Mouse (Mus musculus) forebrain, embryonic 12.5 days (tissue): ENCODE measurements around the gene Riox2. TPM values are rescaled to one million over a fixed set of nuclear protein-coding genes. Genes with fewer than 3 reads are reported as not detected.
"Not testable (repeated sequence)": the region's sequence is repeated elsewhere in the genome, so short reads cannot be mapped to it uniquely, and the experiment has no call there.

Experiments
- ATAC-seq: fragments of 200-750 bp; cut with Nextera tagmentation; 2 replicates; pipeline ENCODE4 v1.8.0; 2017; ENCODE audit warnings: moderate TSS enrichment; ENCODE audit not compliant: low FRiP score
- H3K27ac ChIP-seq: fragments of 300-500 bp; sonication (generic); 2 replicates; pipeline ENCODE4 v1.5.1; 2016; ENCODE audit warnings: mild to moderate bottlenecking
- H3K27me3 ChIP-seq: fragments of 300-500 bp; sonication (generic); 2 replicates; pipeline ENCODE4 v1.6.1; 2016; ENCODE audit warnings: mild to moderate bottlenecking
- H3K36me3 ChIP-seq: fragments of 300-500 bp; sonication (generic); replicated peaks from 2 replicates; pipeline ENCODE4 v1.6.1; 2016; ENCODE audit warnings: mild to moderate bottlenecking
- H3K4me1 ChIP-seq: fragments of 300-500 bp; sonication (generic); 2 replicates; pipeline ENCODE4 v1.6.1; 2016
- H3K4me2 ChIP-seq: fragments of 300-500 bp; sonication (generic); 2 replicates; pipeline ENCODE4 v1.6.1; 2016; ENCODE audit warnings: mild to moderate bottlenecking, moderate library complexity
- H3K4me3 ChIP-seq: fragments of 300-500 bp; sonication (generic); replicated peaks from 2 replicates; pipeline ENCODE4 v1.5.1; 2016; ENCODE audit warnings: mild to moderate bottlenecking
- H3K9ac ChIP-seq: fragments of 300-500 bp; sonication (generic); 2 replicates; pipeline ENCODE4 v1.6.1; 2016; ENCODE audit warnings: mild to moderate bottlenecking
- H3K9me3 ChIP-seq: fragments of 300-500 bp; sonication (generic); 2 replicates; pipeline ENCODE4 v1.6.1; 2016
- WGBS: fragments of 180-500 bp; shearing (Covaris S2); methylation state at CpG from one replicate; pipeline ENCODE4 v1.1.7; 2016; 5-methylcytosine and 5-hydroxymethylcytosine counted together
- polyA plus RNA-seq: library from polyadenylated mRNA; unstranded; fragments of >200 nt; fragmentation: Nextera tagmentation; extraction: Ambion mirVana; gene quantifications from 2 replicates; pipeline ENCODE4 v1.2.1, GENCODE M21; 2016

Gene Riox2
- 23.7 and 24.3 TPM in 2 replicates for polyA plus RNA-seq

- ATAC-seq: peak; percentile 98
- Histone ChIP-seq H3K4me3 (peak within 1 kb of the TSS; percentile 65), H3K27me3 (no peaks in the 10 kb centered on the region), H3K4me2 (peak within 1 kb of the TSS; percentile 76), H3K9ac (peak within 1 kb of the TSS; percentile 59), H3K9me3 (no peaks in the 10 kb centered on the region), H3K36me3 (no peaks in the 10 kb centered on the region; the same call in 1 of the 2 replicates), H3K27ac (no peak within 1 kb of the TSS), H3K4me1 (peaks cover 3% of the 10 kb centered on the region; the same call in 1 of the 2 replicates)
- WGBS: 1% methylated on average over 55 of the region's 56 CpGs
Observed at GRCm38 (mm10) chr16:59471637-59472278, at the start of gene Riox2. Gene Riox2 (plus strand): TSS chr16:59471775.

- Histone ChIP-seq H3K36me3 (no peaks in the 10 kb centered on the region), H3K4me2 (no peak overlapping the region), H3K27ac (no peak overlapping the region), H3K4me1 (no peaks in the 10 kb centered on the region), H3K9me3 (no peaks in the 10 kb centered on the region), H3K9ac (no peak overlapping the region), H3K27me3 (no peaks in the 10 kb centered on the region), H3K4me3 (no peak overlapping the region)
- 66% methylated on average over 7 of the region's 7 CpGs for WGBS
- no peak for ATAC-seq
Observed at GRCm38 (mm10) chr16:59427960-59428359, 43.6 kb upstream of the Riox2 start.

GRCm38 (mm10) chr16:59433181-59433580 lies 38.4 kb upstream of the Riox2 start:
- Histone ChIP-seq H3K27ac (no peak overlapping the region), H3K9me3 (no peaks in the 10 kb centered on the region), H3K9ac (no peak overlapping the region), H3K4me3 (no peak overlapping the region), H3K27me3 (no peaks in the 10 kb centered on the region), H3K36me3 (no peaks in the 10 kb centered on the region), H3K4me1 (no peaks in the 10 kb centered on the region), H3K4me2 (no peak overlapping the region)
- WGBS: 81% methylated on average over 11 of the region's 11 CpGs
- no peak for ATAC-seq

- Histone ChIP-seq H3K4me2 (no peak overlapping the region), H3K27ac (no peak overlapping the region), H3K4me1 (no peaks in the 10 kb centered on the region), H3K9me3 (no peaks in the 10 kb centered on the region), H3K36me3 (no peaks in the 10 kb centered on the region), H3K27me3 (no peaks in the 10 kb centered on the region), H3K9ac (no peak overlapping the region), H3K4me3 (no peak overlapping the region)
- no peak for ATAC-seq
- 92% methylated on average over 7 of the region's 7 CpGs for WGBS
Observed at GRCm38 (mm10) chr16:59444880-59445559, 26.6 kb upstream of the Riox2 start.

GRCm38 (mm10) chr16:59448181-59448580 lies 23.4 kb upstream of the Riox2 start:
- H3K4me2 ChIP-seq: no peak overlapping the region
- no peak for ATAC-seq
- WGBS: 90% methylated on average over 1 of the region's 1 CpGs

GRCm38 (mm10) chr16:59449092-59449491 lies 22.5 kb upstream of the Riox2 start:
- Histone ChIP-seq H3K4me1 (no peaks in the 10 kb centered on the region), H3K9ac (no peak overlapping the region), H3K9me3 (no peaks in the 10 kb centered on the region), H3K27ac (no peak overlapping the region), H3K4me2 (no peak overlapping the region), H3K4me3 (no peak overlapping the region), H3K27me3 (no peaks in the 10 kb centered on the region), H3K36me3 (no peaks in the 10 kb centered on the region)
- ATAC-seq: no peak

More at GRCm38 (mm10) chr16:59448181-59448580, 23.4 kb upstream of the Riox2 start:
- Histone ChIP-seq H3K27me3 (no peaks in the 10 kb centered on the region), H3K9me3 (no peaks in the 10 kb centered on the region), H3K9ac (no peak overlapping the region), H3K27ac (no peak overlapping the region), H3K4me3 (no peak overlapping the region), H3K4me1 (no peaks in the 10 kb centered on the region), H3K36me3 (no peaks in the 10 kb centered on the region)

GRCm38 (mm10) chr16:59451813-59452212 lies 19.8 kb upstream of the Riox2 start:
- Histone ChIP-seq H3K27me3 (no peaks in the 10 kb centered on the region), H3K4me2 (no peak overlapping the region), H3K4me3 (no peak overlapping the region), H3K36me3 (no peaks in the 10 kb centered on the region), H3K4me1 (no peaks in the 10 kb centered on the region), H3K9ac (no peak overlapping the region), H3K27ac (no peak overlapping the region), H3K9me3 (no peaks in the 10 kb centered on the region)
- ATAC-seq: no peak
- WGBS: 90% methylated on average over 5 of the region's 5 CpGs

- not testable (repeated sequence) for H3K27me3 ChIP-seq, H3K4me3 ChIP-seq, H3K4me2 ChIP-seq, H3K27ac ChIP-seq, H3K9ac ChIP-seq, H3K4me1 ChIP-seq, ATAC-seq, H3K9me3 ChIP-seq, H3K36me3 ChIP-seq
- 87% methylated on average over 5 of the region's 5 CpGs for WGBS
Observed at GRCm38 (mm10) chr16:59459259-59459861, 12.2 kb upstream of the Riox2 start.

- Histone ChIP-seq H3K27ac (no peak overlapping the region), H3K4me1 (no peaks in the 10 kb centered on the region), H3K9me3 (no peaks in the 10 kb centered on the region), H3K4me2 (no peak overlapping the region), H3K9ac (no peak overlapping the region), H3K27me3 (no peaks in the 10 kb centered on the region), H3K4me3 (no peak overlapping the region), H3K36me3 (no peaks in the 10 kb centered on the region)
- WGBS: 79% methylated on average over 4 of the region's 4 CpGs
- no peak for ATAC-seq
Observed at GRCm38 (mm10) chr16:59463567-59463966, 8.0 kb upstream of the Riox2 start.

GRCm38 (mm10) chr16:59463973-59464372 lies 7.6 kb upstream of the Riox2 start:
- ATAC-seq: no peak
- Histone ChIP-seq H3K4me3 (no peak overlapping the region), H3K27ac (no peak overlapping the region), H3K36me3 (no peaks in the 10 kb centered on the region), H3K9me3 (no peaks in the 10 kb centered on the region), H3K4me2 (no peak overlapping the region), H3K27me3 (no peaks in the 10 kb centered on the region), H3K9ac (no peak overlapping the region), H3K4me1 (no peaks in the 10 kb centered on the region)
- 91% methylated on average over 6 of the region's 6 CpGs for WGBS

- H3K4me1 ChIP-seq: peaks cover 3% of the 10 kb centered on the region; the same call in 1 of the 2 replicates
- H3K9me3 ChIP-seq: no peaks in the 10 kb centered on the region
- H3K36me3 ChIP-seq: no peaks in the 10 kb centered on the region
- no peak overlapping the region for H3K27ac ChIP-seq
- no peak overlapping the region for H3K4me3 ChIP-seq
- 78% methylated on average over 1 of the region's 1 CpGs for WGBS
- H3K27me3 ChIP-seq: no peaks in the 10 kb centered on the region
- H3K9ac ChIP-seq: no peak overlapping the region
- no peak overlapping the region for H3K4me2 ChIP-seq
- ATAC-seq: no peak
Observed at GRCm38 (mm10) chr16:59469846-59470245, 1.7 kb upstream of the Riox2 start.

GRCm38 (mm10) chr16:59472546-59472945 lies 971 bp downstream of the Riox2 start:
- H3K4me2 ChIP-seq: peak overlapping the region; percentile 76
- H3K4me1 ChIP-seq: peaks cover 3% of the 10 kb centered on the region; the same call in 1 of the 2 replicates
- no peaks in the 10 kb centered on the region for H3K27me3 ChIP-seq
- WGBS: 55% methylated on average over 6 of the region's 6 CpGs
- peak overlapping the region; percentile 65 for H3K4me3 ChIP-seq
- H3K27ac ChIP-seq: no peak overlapping the region
- no peaks in the 10 kb centered on the region for H3K9me3 ChIP-seq
- ATAC-seq: no peak
- H3K36me3 ChIP-seq: no peaks in the 10 kb centered on the region; the same call in 1 of the 2 replicates
- peak overlapping the region; percentile 59 for H3K9ac ChIP-seq
